Mouse (Mus musculus) stomach, embryonic 14.5 days (tissue): ENCODE measurements around the gene Cdipt. TPM values are rescaled to one million over a fixed set of nuclear protein-coding genes. Genes with fewer than 3 reads are reported as not detected.

ENCODE experiments used
- ATAC-seq: fragments of 200-750 bp; cut with Nextera tagmentation; 2 replicates; pipeline ENCODE4 v1.8.0; 2017; ENCODE audit warnings: low read depth, moderate TSS enrichment; ENCODE audit not compliant: insufficient number of reproducible peaks, insufficient read depth, low FRiP score
- H3K27ac ChIP-seq: fragments of 300-500 bp; sonication (generic); 2 replicates; pipeline ENCODE4 v1.5.1; 2014; ENCODE audit warnings: mild to moderate bottlenecking, low read length, moderate library complexity, mixed read lengths
- H3K27me3 ChIP-seq: fragments of 300-500 bp; sonication (generic); 2 replicates; pipeline ENCODE4 v1.6.1; 2014; ENCODE audit warnings: low read length, control low read depth, mixed read lengths; ENCODE audit not compliant: control insufficient read depth, insufficient read depth
- H3K36me3 ChIP-seq: fragments of 300-500 bp; sonication (generic); 2 replicates; pipeline ENCODE4 v1.6.1; 2014; ENCODE audit warnings: mild to moderate bottlenecking, control low read depth, low read length, moderate library complexity, mixed read lengths; ENCODE audit not compliant: control insufficient read depth, insufficient read depth
- H3K4me1 ChIP-seq: fragments of 300-500 bp; sonication (generic); 2 replicates; pipeline ENCODE4 v1.6.1; 2014; ENCODE audit warnings: low read length, control low read depth, mixed read lengths; ENCODE audit not compliant: control insufficient read depth, insufficient read depth
- H3K4me2 ChIP-seq: fragments of 300-500 bp; sonication (generic); replicated peaks from 2 replicates; pipeline ENCODE4 v1.6.1; 2014; ENCODE audit warnings: low read depth, low read length, control low read depth
- H3K4me3 ChIP-seq: fragments of 300-500 bp; sonication (generic); 2 replicates; pipeline ENCODE4 v1.5.1; 2014; ENCODE audit warnings: low read depth, low read length, control low read depth
- H3K9ac ChIP-seq: fragments of 300-500 bp; sonication (generic); replicated peaks from 2 replicates; pipeline ENCODE4 v1.6.1; 2014; ENCODE audit warnings: low read depth, mild to moderate bottlenecking, control low read depth, low read length, moderate library complexity, mixed read lengths
- H3K9me3 ChIP-seq: fragments of 300-500 bp; sonication (generic); 2 replicates; pipeline ENCODE4 v1.6.1; 2016; ENCODE audit warnings: low read depth, low read length, control low read depth; ENCODE audit not compliant: control insufficient read depth
- WGBS: fragments of 180-500 bp; shearing (Covaris S2); extraction: QIAGEN DNeasy Blood & Tissue Kit; methylation state at CpG from one replicate; pipeline ENCODE4 v1.1.7; 2014; 5-methylcytosine and 5-hydroxymethylcytosine counted together
- polyA plus RNA-seq: library from polyadenylated mRNA; unstranded; fragments of >200 nt; fragmentation: Nextera tagmentation; extraction: Ambion mirVana; gene quantifications from 2 replicates; pipeline ENCODE4 v1.2.1, GENCODE M21; 2014

Gene Cdipt
- polyA plus RNA-seq = 96.8 and 106 TPM in 2 replicates

DNA sequence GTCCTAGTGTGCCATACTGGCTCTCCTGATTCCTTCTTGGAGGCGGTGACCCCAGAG is at the start of gene Cdipt:
Gene Cdipt (plus strand): TSS at position 22 of the 57 bp plus-strand sequence.
- H3K4me2 ChIP-seq = peak within 1 kb of the TSS; percentile 54
- peak within 1 kb of the TSS; percentile 98 for H3K9ac ChIP-seq
- H3K4me1 ChIP-seq = peaks cover 4% of the 10 kb centered on the region; the same call in 1 of the 2 replicates
- peak within 1 kb of the TSS; percentile 96 for H3K27ac ChIP-seq
- H3K9me3 ChIP-seq = no peaks in the 10 kb centered on the region
- no peak for ATAC-seq
- H3K27me3 ChIP-seq = no peaks in the 10 kb centered on the region
- WGBS = 0% methylated on average over 1 of the region's 1 CpGs
- peaks cover 25% of the 10 kb centered on the region for H3K36me3 ChIP-seq
- peak within 1 kb of the TSS; percentile 100 for H3K4me3 ChIP-seq

- 31% methylated on average over 3 of the region's 3 CpGs for WGBS
- Histone ChIP-seq H3K27ac (no peak overlapping the region), H3K4me2 (no peak overlapping the region), H3K9me3 (no peaks in the 10 kb centered on the region), H3K36me3 (0 out of 2 replicates have a peak, but pooled peaks cover 6% of the 10 kb centered on the region), H3K4me3 (no peak overlapping the region), H3K9ac (no peak overlapping the region), H3K27me3 (no peaks in the 10 kb centered on the region), H3K4me1 (peaks cover 3% of the 10 kb centered on the region; the same call in 1 of the 2 replicates)
- no peak for ATAC-seq
These were observed 49.4 kb upstream of the Cdipt start for GRCm38 (mm10) chr7:126926299-126926698.

DNA sequence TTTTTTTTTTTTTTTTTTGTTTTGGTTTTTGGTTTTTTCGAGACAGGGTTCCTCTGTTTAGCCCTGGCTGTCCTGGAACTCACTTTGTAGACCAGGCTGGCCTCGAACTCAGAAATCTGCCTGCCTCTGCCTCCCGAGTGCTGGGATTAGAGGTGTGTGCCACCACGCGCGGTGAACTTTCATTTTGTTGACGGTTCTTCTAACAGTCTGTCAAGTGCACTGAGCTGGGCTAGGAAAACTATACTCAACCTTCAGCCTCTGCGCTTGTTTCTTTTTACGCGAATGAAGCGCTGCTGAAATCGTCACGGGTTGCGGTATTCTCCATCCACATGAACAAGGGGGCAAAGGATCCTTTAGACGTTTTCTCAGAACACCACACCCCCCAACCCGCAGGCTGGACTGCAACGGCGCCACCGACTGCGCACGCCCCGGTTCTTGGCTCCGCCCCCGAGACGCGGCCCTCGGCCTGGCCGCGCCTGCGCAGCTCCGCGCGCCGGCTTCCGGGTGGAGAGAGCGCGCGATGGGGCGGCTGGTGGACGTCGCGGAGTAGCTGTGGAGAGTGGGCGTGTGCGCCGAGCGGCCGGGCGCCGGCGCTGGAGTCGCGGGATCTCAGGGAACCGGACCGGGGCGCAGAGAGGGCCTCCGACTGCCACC is 47.2 kb upstream of the Cdipt start, which contains the start of gene Kctd13:
Gene Kctd13 (plus strand): TSS at position 496 of the 654 bp plus-strand sequence.
- no peaks in the 10 kb centered on the region for H3K27me3 ChIP-seq
- 4% methylated on average over 56 of the region's 56 CpGs for WGBS
- H3K36me3 ChIP-seq = peaks cover 12% of the 10 kb centered on the region; the same call in 1 of the 2 replicates
- peak; percentile 96 for ATAC-seq
- H3K9ac ChIP-seq = peak within 1 kb of the TSS; percentile 85
- peak within 1 kb of the TSS; percentile 73 for H3K27ac ChIP-seq
- H3K4me2 ChIP-seq = peak within 1 kb of the TSS; percentile 98
- H3K4me1 ChIP-seq = peaks cover 3% of the 10 kb centered on the region; the same call in 1 of the 2 replicates
- peak within 1 kb of the TSS; percentile 84 for H3K4me3 ChIP-seq
- H3K9me3 ChIP-seq = no peaks in the 10 kb centered on the region

DNA sequence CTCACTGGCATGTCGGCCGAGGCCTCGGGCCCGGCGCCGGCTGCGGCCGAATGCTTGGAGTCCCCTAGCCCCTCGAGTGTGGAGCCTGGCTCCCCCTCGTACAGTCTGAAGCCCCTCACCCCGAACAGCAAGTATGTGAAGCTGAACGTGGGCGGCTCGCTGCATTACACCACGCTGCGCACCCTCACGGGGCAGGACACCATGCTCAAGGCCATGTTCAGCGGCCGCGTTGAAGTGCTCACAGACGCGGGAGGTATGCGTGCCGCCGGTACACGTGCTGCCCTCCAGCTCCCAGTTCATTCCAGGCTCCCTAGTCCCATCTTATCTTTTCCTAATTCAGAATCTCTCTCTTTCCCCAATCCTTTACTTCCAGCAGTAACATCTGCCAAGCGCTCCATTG is 46.7 kb upstream of the Cdipt start:
- peak overlapping the region; percentile 73 for H3K27ac ChIP-seq
- ATAC-seq = peak; percentile 65
- peak overlapping the region; percentile 98 for H3K4me2 ChIP-seq
- H3K4me1 ChIP-seq = peaks cover 3% of the 10 kb centered on the region; the same call in 1 of the 2 replicates
- peak overlapping the region; percentile 85 for H3K9ac ChIP-seq
- no peaks in the 10 kb centered on the region for H3K27me3 ChIP-seq
- peaks cover 12% of the 10 kb centered on the region; the same call in 1 of the 2 replicates for H3K36me3 ChIP-seq
- no peaks in the 10 kb centered on the region for H3K9me3 ChIP-seq
- under 1% methylated on average over 27 of the region's 27 CpGs for WGBS
- peak overlapping the region; percentile 84 for H3K4me3 ChIP-seq

GRCm38 (mm10) chr7:126932652-126933051 is 43.1 kb upstream of the Cdipt start:
- H3K36me3 ChIP-seq = peaks cover 24% of the 10 kb centered on the region; the same call in 1 of the 2 replicates
- WGBS = 78% methylated on average over 2 of the region's 2 CpGs
- no peak for ATAC-seq

DNA sequence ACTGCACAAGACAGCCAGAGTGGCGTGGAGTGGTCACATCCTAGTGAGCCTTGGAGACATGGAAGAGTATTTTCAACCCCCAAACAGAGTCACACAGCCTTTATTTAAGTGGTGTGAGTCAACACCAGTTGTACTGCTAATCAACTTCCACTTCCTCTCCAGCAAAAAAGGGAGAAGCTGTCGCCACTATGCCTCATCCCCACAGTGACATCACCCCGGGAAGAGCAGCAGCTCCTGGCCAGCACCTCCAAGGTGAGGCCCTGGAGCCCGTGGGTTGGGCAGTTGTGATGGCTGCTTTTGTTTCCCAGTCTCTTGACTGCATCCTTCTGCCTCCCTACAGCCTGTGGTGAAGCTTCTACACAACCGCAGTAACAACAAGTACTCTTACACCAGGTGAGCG is 34.5 kb upstream of the Cdipt start:
- no peak for ATAC-seq
- peaks cover 18% of the 10 kb centered on the region; the same call in 1 of the 2 replicates for H3K36me3 ChIP-seq

More at GRCm38 (mm10) chr7:126932652-126933051, 43.1 kb upstream of the Cdipt start:
- Histone ChIP-seq H3K4me1 (peaks cover 3% of the 10 kb centered on the region; the same call in 1 of the 2 replicates), H3K27ac (no peak overlapping the region), H3K9ac (no peak overlapping the region), H3K4me3 (no peak overlapping the region), H3K4me2 (no peak overlapping the region), H3K27me3 (no peaks in the 10 kb centered on the region), H3K9me3 (no peaks in the 10 kb centered on the region)

DNA sequence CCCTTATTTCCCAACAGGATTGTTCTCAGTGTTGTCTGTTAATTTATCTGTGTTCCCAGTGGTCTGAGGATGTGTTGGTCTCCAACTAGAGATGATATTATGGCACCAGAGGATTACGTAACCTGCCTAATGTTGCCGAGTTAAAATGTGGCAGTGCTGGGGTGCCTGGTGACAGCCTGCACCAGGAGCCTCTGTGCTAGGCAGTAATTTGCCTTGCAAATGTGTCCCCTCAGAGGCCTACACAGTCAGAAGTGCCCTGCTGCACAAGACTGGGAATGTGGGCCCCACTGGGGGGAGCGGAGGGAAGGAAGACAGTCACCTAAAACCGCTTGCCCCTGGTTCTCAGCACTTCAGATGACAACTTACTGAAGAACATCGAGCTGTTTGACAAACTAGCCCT is 33.9 kb upstream of the Cdipt start:
- Histone ChIP-seq H3K27me3 (no peaks in the 10 kb centered on the region), H3K27ac (no peak overlapping the region), H3K4me2 (no peak overlapping the region), H3K4me1 (no peaks in the 10 kb centered on the region), H3K36me3 (peaks cover 18% of the 10 kb centered on the region; the same call in 1 of the 2 replicates), H3K4me3 (no peak overlapping the region), H3K9ac (no peak overlapping the region), H3K9me3 (no peaks in the 10 kb centered on the region)
- WGBS = 81% methylated on average over 5 of the region's 5 CpGs
- ATAC-seq = no peak

More for the DNA sequence above, 34.5 kb upstream of the Cdipt start:
- Histone ChIP-seq H3K4me3 (no peak overlapping the region), H3K9me3 (no peaks in the 10 kb centered on the region), H3K9ac (no peak overlapping the region), H3K4me2 (no peak overlapping the region), H3K4me1 (no peaks in the 10 kb centered on the region), H3K27me3 (no peaks in the 10 kb centered on the region), H3K27ac (no peak overlapping the region)
- WGBS = 39% methylated on average over 6 of the region's 6 CpGs

- Histone ChIP-seq H3K36me3 (peaks cover 13% of the 10 kb centered on the region; the same call in 1 of the 2 replicates), H3K4me3 (no peak overlapping the region), H3K4me1 (peaks cover 7% of the 10 kb centered on the region; the same call in 1 of the 2 replicates), H3K9me3 (no peaks in the 10 kb centered on the region), H3K4me2 (no peak overlapping the region), H3K9ac (no peak overlapping the region), H3K27ac (no peak overlapping the region), H3K27me3 (peaks cover 13% of the 10 kb centered on the region)
- 47% methylated on average over 3 of the region's 3 CpGs for WGBS
- ATAC-seq = no peak
These were observed 29.2 kb upstream of the Cdipt start for GRCm38 (mm10) chr7:126946530-126946929.

DNA sequence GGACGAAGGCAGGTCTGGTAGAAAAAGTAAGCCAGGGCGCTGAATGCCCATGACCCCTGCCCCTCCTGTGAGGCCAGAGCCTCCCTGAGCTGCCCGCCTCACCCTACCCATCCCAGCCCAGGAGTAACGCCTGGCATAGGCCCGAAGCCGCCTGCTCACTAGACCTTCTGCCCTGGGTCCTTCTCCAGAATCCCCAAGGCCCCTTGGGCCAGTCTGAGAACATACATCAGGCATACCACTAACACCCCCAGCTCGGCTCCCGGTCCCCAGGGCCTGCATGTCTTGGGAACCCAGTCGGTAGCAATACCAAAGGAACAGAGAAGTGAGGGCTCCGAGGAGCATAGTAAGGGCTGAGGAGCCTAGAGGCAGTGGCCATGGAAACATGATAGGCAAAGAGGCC is 27.1 kb upstream of the Cdipt start:
- Histone ChIP-seq H3K4me3 (no peak overlapping the region), H3K9ac (no peak overlapping the region), H3K9me3 (no peaks in the 10 kb centered on the region), H3K4me1 (peaks cover 7% of the 10 kb centered on the region; the same call in 1 of the 2 replicates), H3K36me3 (peaks cover 7% of the 10 kb centered on the region; the same call in 1 of the 2 replicates), H3K27ac (no peak overlapping the region), H3K27me3 (peaks cover 16% of the 10 kb centered on the region), H3K4me2 (no peak overlapping the region)
- WGBS = 77% methylated on average over 10 of the region's 10 CpGs
- no peak for ATAC-seq
